Mouse (Mus musculus): ENCODE measurements around the gene Ccdc183.
A peak's percentile ranks its signal among the peaks of the same experiment; 100 is the strongest.

Ccdc183 gene

GRCm38 (mm10) chr2:25577951-25578795 lies 39.3 kb downstream of the Ccdc183 start:
- DNase-seq: peak; percentile 57

DNA sequence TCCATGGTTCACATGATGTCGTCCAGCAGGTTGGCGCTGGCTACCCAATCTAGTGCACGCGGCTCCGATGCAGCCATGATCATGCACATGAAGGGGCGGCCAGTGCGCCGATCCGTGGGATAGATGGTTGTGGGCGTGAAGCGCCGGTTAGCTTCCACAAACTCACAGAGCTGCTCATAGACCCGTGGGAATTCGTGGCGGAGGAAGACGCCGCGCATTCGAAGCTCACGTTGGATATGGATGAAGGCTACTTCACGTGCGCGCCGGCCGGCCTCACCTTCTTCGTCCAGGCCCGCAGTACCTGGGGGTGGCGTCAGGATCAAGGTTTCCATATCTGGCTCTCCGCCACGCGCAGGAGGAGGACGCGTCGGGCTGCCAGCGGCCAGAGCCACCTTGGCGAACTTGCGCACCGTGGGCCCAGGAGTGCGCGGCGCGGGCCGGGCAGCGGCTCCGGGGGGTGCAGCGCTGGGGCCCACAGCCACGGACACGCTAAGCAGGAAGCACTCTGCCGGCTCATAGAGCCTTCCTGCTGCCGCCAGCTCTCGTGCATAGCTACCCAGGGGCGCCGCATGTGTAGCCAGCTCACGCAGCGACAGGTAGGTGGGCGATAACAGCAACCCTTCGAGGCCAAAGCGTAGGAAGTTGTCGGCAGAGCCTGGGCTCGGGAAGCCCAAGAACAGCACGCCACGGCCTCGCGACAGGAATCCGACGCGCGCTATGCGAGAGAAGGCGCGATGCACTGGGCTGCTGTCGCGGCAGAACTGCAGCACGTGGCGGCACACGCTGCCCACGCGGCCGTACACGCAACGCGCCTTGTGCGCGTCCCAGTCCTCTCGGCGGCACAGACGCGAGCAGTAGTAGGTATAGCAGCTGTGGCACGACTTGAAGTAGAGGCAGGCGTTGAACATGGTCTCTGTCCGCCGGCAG lies 40.2 kb downstream of the Ccdc183 start:
- no peak for DNase-seq

GRCm38 (mm10) chr2:25576028-25576850 lies 41.2 kb downstream of the Ccdc183 start:
- no peak for DNase-seq

GRCm38 (mm10) chr2:25575432-25576027 lies 41.9 kb downstream of the Ccdc183 start:
- peak; percentile 60 for DNase-seq

- DNase-seq: peak; percentile 97
Observed at GRCm38 (mm10) chr2:25574579-25575431, 42.7 kb downstream of the Ccdc183 start, which contains the start of the genes Mamdc4 and Phpt1. Gene Mamdc4 (minus strand): TSS chr2:25574845. Gene Phpt1 (minus strand): TSS chr2:25575224.

DNA sequence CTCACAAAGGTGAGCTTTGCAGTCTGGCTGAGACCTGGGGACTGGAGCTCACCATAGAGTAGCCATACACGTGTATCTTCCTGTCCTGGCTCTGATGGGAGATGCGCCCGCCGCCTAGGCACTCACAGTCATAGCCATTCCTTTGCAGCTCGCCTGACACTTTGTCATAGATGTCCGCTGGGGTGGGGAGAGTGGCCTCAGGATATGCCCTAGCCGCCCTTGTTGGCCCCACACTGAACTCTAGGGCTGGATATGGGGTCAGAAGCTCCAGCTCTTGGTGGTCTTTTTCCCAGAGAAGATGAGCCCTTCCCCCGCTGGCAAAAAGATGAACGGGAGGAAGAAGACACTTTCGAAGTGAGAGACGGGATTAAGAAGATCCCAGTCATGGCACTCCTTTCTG lies 43.3 kb downstream of the Ccdc183 start:
- DNase-seq: peak; percentile 39

GRCm38 (mm10) chr2:25573068-25573467 lies 44.4 kb downstream of the Ccdc183 start:
- DNase-seq: no peak

- no peak for DNase-seq
Observed at GRCm38 (mm10) chr2:25571221-25571620, 46.3 kb downstream of the Ccdc183 start.

- DNase-seq: no peak
Observed at GRCm38 (mm10) chr2:25569323-25569722, 48.2 kb downstream of the Ccdc183 start.

DNA sequence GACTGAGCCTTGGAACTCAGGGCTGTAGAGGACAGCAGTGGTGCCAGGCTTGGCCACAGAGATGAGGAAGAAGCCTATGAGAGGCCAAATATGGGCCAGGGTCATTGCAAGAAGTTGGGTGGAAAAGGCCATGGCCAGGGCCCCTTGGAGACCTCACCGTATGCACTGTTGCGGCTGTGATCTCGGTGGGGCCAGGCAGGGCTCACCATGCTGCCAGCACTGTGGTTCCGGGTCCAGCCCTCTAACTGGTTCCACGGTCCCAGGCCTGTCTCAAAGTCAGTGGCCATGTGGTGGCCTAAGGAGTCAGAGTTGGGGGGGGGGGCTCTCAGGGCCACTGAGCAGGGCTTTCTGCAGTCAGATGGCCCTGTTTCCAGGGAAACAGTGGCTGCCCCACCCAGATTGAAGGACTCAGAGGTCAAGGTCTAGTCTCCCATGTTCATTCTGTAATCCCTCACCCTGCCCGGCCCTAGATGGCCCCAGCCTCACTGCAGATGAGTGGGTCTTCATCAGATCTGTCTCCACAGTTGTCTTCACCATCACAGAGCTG lies 48.9 kb downstream of the Ccdc183 start:
- peak; percentile 9 for DNase-seq

- peak; percentile 42 for DNase-seq
Observed at GRCm38 (mm10) chr2:25566558-25566957, 50.9 kb downstream of the Ccdc183 start.

DNA sequence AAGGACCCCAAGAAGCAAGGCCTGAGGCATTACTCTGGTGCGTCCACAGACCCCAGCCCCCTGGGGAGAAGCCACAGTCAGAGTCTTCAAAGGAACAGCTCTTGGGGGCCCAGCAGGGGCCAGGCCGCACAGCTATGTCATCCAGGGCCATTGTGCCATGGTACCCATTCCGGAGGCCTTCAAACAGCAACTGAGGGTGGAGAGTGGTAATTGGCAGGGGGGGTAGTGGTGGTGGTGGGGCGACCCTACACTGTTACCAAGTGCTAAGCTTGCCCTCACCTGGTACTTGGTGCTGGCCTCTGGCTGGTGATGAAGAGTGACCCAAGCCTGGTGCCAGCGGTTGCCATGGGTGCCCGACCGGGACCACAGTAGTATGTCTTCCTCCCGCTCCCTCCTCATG lies 51.7 kb downstream of the Ccdc183 start:
- no peak for DNase-seq

GRCm38 (mm10) chr2:25561946-25562345 lies 55.5 kb downstream of the Ccdc183 start:
- DNase-seq: no peak

- DNase-seq: no peak
Observed at GRCm38 (mm10) chr2:25560551-25560950, 56.9 kb downstream of the Ccdc183 start.

DNA sequence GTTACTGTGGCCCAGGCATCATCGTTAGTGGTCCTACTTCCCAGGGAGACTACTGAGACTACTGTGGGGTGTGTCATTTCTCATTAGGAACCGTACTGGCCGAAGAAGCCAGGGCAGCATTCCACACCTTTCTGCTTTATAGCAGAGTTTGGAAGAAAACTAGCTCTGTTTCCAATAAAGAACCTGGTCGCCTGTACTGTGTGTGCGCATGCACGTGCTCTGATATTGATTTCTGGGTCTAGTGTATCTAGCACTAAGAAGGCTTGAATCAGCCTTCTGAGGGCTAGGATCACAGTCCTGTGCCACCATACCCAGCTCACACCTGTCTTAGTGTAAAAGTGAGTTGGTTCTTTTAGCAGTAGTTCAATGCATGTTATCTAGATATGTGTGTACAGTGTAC lies 58.7 kb downstream of the Ccdc183 start:
- no peak for DNase-seq
